Mouse (Mus musculus) bone marrow, adult 2 months (tissue): ENCODE data around the gene Hnrnpul2.

Source experiments
- CTCF ChIP-seq: fragments of 200-500 bp; IDR thresholded peaks from 2 replicates; pipeline ENCODE4 v1.5.1; 2011; ENCODE audit warnings: low read length, control low read depth; ENCODE audit not compliant: control insufficient read depth, insufficient read depth
- POLR2A ChIP-seq: fragments of 200-500 bp; IDR thresholded peaks from 2 replicates; pipeline ENCODE4 v1.6.1; 2011; ENCODE audit warnings: low read depth, mild to moderate bottlenecking, control low read depth, low read length, borderline replicate concordance; ENCODE audit not compliant: control insufficient read depth

DNA sequence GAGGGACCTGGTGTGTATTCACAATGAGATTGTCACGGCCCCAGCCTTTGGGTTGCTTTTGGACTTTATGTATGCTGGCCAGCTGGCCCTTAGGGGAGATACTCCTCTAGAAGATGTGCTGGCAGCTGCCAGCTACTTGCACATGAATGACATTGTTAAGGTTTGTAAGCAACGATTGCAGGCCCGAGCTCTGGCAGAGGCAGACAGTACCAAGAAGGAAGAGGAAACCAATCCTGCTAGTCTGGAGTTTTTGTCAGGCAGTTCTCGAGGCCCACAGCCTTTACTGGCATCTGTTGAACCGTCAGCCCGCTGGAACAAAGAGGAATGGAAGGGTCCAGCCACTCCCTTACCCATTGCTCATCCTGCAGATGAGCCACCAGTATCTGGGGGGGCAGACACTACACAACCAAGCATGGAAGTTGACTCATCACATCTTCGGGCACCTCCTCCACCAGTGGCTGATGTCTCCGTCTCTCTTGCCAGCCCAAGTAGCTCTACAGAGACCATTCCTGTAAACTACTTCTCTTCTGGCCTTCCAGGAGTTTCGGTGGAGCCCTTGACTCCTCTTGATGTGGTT lies 16.5 kb upstream of the Hnrnpul2 start:
- TF ChIP-seq POLR2A (no peak), CTCF (no peak)
